Mouse (Mus musculus): ENCODE results near the gene 9330182O14Rik. TPM values are rescaled to one million over a fixed set of nuclear protein-coding genes. Genes with fewer than 3 reads are reported as not detected.

9330182O14Rik gene
- total RNA-seq, 2 experiments from 2014 or later = not detected

DNA sequence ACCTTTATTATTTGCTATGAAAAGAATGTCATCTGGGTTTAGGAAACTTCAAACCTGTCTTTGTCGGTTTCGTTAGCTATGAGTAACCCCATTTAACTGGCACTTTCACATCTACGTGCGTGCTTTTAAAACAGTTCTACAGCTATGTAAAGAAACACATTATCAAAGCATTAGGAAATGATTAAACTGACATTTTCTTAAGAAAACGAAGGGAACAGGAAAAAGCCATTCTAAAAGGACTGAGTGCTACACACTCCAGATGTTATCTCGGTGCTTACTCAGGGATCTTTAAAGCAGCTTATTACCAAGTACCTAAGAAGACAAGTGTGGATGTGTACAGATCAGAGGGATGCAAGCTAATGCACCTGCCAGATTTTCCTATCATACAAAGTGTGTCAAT, 52.9 kb downstream of the 9330182O14Rik start:
- ATAC-seq (replicated peaks; ENCODE audit: low FRiP score, poor library complexity, severe bottlenecking) = no peak
